41 mouse cellular contexts compared by ENCODE assay signal in the genomic region with DNA sequence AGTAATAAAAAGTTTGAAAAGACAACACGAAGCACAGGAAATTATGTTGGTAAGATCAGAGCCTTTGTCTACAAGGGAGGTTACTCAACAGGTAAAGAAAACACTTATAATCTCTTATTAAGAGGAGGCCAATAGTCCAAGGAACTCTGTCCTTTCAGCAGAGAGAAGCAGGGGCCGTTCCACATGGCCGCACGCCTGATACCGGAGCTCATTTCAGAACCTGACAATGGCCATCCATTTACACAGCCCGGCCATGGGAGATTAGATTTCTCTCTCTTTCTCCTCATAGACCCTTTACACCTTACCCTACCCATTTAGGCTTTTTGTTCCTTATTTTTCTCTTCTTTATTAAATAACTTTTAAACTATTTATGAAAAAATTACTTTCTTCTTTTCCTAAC. TPM values are rescaled to one million over a fixed set of nuclear protein-coding genes. Genes with fewer than 3 reads are reported as not detected.
DNase-seq lines count a peak whose midpoint lies in the region; ATAC-seq and TF ChIP-seq lines count a peak whose summit lies in the region.
"Had no signal": no experiment of that assay in that cellular context is flagged by ENCODE, and none has a peak within 500 bp of the region (broad histone marks: within the 10 kb centered on the region; RNA-seq: fewer than 3 reads in every experiment).

No protein-coding gene starts in this region.

- H3K9ac ChIP-seq in kidney, embryonic 15.5 days = no peak overlapping the region
- H3K9ac ChIP-seq: embryonic facial prominence, embryonic 12.5 days; hindbrain, embryonic 13.5 days; limb, embryonic 12.5 days; liver, embryonic 15.5 days; lung, embryonic 14.5 days; neural tube, embryonic 12.5 days had no signal

- no peak overlapping the region for H3K4me3 ChIP-seq in kidney, embryonic 15.5 days (replicated peaks)
- no peak overlapping the region for H3K4me3 ChIP-seq in kidney, adult 2 months (ENCODE audit: insufficient read depth, low read depth, low read length)
- H3K4me3 ChIP-seq: embryonic facial prominence, embryonic 12.5 days; hindbrain, embryonic 13.5 days; left cerebral cortex, adult 2 months; limb, embryonic 12.5 days; liver, embryonic 15.5 days; midbrain, embryonic 10.5 days; myocyte; neural tube, embryonic 12.5 days had no signal

- WGBS in kidney, embryonic 15.5 days = 51% methylated on average over 6 of the region's 6 CpGs
- WGBS in kidney, adult 2 months = 37% methylated on average over 6 of the region's 6 CpGs

- H3K9me3 ChIP-seq in kidney, embryonic 15.5 days (replicated peaks) = no peaks in the 10 kb centered on the region
- H3K9me3 ChIP-seq: embryonic facial prominence, embryonic 12.5 days; hindbrain, embryonic 13.5 days; limb, embryonic 12.5 days; liver, embryonic 15.5 days; midbrain, embryonic 10.5 days; neural tube, embryonic 12.5 days had no signal

- no peak overlapping the region for H3K27ac ChIP-seq in kidney, embryonic 15.5 days
- H3K27ac ChIP-seq in kidney, adult 2 months (ENCODE audit: insufficient read depth, low read depth, low read length) = no peak overlapping the region
- H3K27ac ChIP-seq: embryonic facial prominence, embryonic 12.5 days; hindbrain, embryonic 13.5 days; left cerebral cortex, adult 2 months; limb, embryonic 12.5 days; liver, embryonic 15.5 days; midbrain, embryonic 10.5 days; neural tube, embryonic 12.5 days; stomach, postnatal 0 days had no signal

- H3K36me3 ChIP-seq in kidney, embryonic 15.5 days = no peaks in the 10 kb centered on the region
- H3K36me3 ChIP-seq in kidney, adult 2 months (ENCODE audit: control insufficient read depth, insufficient read depth, low read length) = no peaks in the 10 kb centered on the region
- H3K36me3 ChIP-seq: embryonic facial prominence, embryonic 12.5 days; hindbrain, embryonic 13.5 days; limb, embryonic 12.5 days; liver, embryonic 15.5 days; midbrain, embryonic 10.5 days; neural tube, embryonic 12.5 days had no signal

- TF ChIP-seq POLR2A in kidney, adult 2 months (IDR thresholded peaks at IDR 0.05; ENCODE audit: low read depth, low read length) = no peak

- peaks cover 8% of the 10 kb centered on the region; the same call in 1 of the 2 replicates for H3K27me3 ChIP-seq in kidney, embryonic 15.5 days
- H3K27me3 ChIP-seq in kidney, adult 2 months (replicated peaks; ENCODE audit: control insufficient read depth, insufficient read depth, low read length) = no peaks in the 10 kb centered on the region

- no peak for TF ChIP-seq CTCF in kidney, adult 2 months (conservative IDR thresholded peaks at IDR 0.05; ENCODE audit: insufficient read depth, insufficient read length, low read depth, low read length)

- DNase-seq in kidney, adult 11 months = peak; percentile 35
- peak; percentile 60 for DNase-seq in kidney, adult 2 months
- peak; percentile 37 for DNase-seq in kidney, postnatal 10 days
- DNase-seq in retina, postnatal 1 day = peak; percentile 37
- DNase-seq in layer of hippocampus, postnatal 25 days (ENCODE audit: extremely low spot score in 1 of 2, low spot score in 1 of 2) = no peak
- no peak for DNase-seq in urinary bladder, postnatal 36 days (ENCODE audit: low spot score in 2 of 2)
- DNase-seq: adrenal gland, adult 2 months; adrenal gland, postnatal 36 days; cerebellum, adult 18-20 months; cerebellum, postnatal 25 days; gastrocnemius, postnatal 25 days; heart, adult 18-20 months; heart, postnatal 4 days; lung, embryonic 14.5 days; lung, postnatal 14 days; thymus, adult 18-20 months; thymus, postnatal 25 days had no signal

- H3K4me1 ChIP-seq in kidney, embryonic 15.5 days = 0 out of 2 replicates have a peak, but pooled peaks cover 8% of the 10 kb centered on the region
- H3K4me1 ChIP-seq in kidney, adult 2 months (ENCODE audit: control insufficient read depth, insufficient read depth, low read length) = peaks cover 4% of the 10 kb centered on the region; the same call in 1 of the 2 replicates
- H3K4me1 ChIP-seq: embryonic facial prominence, embryonic 12.5 days; limb, embryonic 12.5 days; liver, embryonic 15.5 days; neural tube, embryonic 12.5 days had no signal

- ATAC-seq in kidney, embryonic 15.5 days (replicated peaks; ENCODE audit: low FRiP score) = no peak
- ATAC-seq: activated CD4-positive, CD25-positive, alpha-beta regulatory T cell, adult 4 months; CD4-positive, CD25-positive, alpha-beta regulatory T cell, adult 4 months; forebrain, embryonic 14.5 days; intestine, embryonic 16.5 days had no signal

- H3K4me2 ChIP-seq in kidney, embryonic 15.5 days = no peak overlapping the region
- H3K4me2 ChIP-seq: embryonic facial prominence, embryonic 12.5 days; heart, embryonic 11.5 days; hindbrain, embryonic 13.5 days; limb, embryonic 12.5 days; liver, embryonic 15.5 days; lung, embryonic 14.5 days; neural tube, embryonic 12.5 days had no signal

RNA-seq across cellular contexts. Expression of a gene that starts 3.9 kb away (rescaled TPM):
- 0.87 and 1.1 TPM in 2 replicates for polyA plus RNA-seq in kidney, embryonic 15.5 days (2015; fragmentation: Nextera tagmentation; extraction: Ambion mirVana)
- 0.14 and 0.19 TPM in 2 replicates for polyA plus RNA-seq in kidney, adult 2 months (2012; rRNA removed)
- total RNA-seq in layer of hippocampus, postnatal 25 days (2021) = not detected
- total RNA-seq: adrenal gland, adult 2 months; adrenal gland, postnatal 36 days; gastrocnemius, postnatal 25 days; heart, adult 18-20 months; heart, postnatal 4 days; layer of hippocampus, adult 18-20 months; layer of hippocampus, postnatal 10 days; left cerebral cortex, adult 2 months; left cerebral cortex, postnatal 25 days; liver, adult 2 months; megakaryocyte progenitor cell, adult 5-6 weeks; midbrain, postnatal 0 days had no signal
- polyA plus RNA-seq: activated CD4-positive, CD25-positive, alpha-beta regulatory T cell, adult 4 months; adrenal gland, adult 2 months; brain, embryonic 14.5 days; CD4-positive, CD25-positive, alpha-beta regulatory T cell, adult 4 months; embryonic facial prominence, embryonic 12.5 days; forebrain, embryonic 14.5 days; heart, embryonic 11.5 days; heart, embryonic 16.5 days; hindbrain, embryonic 13.5 days; intestine, embryonic 16.5 days; limb, embryonic 12.5 days; liver, adult 2 months; liver, embryonic 15.5 days; lung, embryonic 14.5 days; midbrain, embryonic 10.5 days; midbrain, postnatal 0 days; myocyte; neural tube, embryonic 12.5 days; spleen, adult 2 months; stomach, postnatal 0 days had no signal

Comparison
In these comparisons a context has a peak if more than half of its experiments do, and no peak if none do; other contexts are left out.
1. DNase-seq: peak in kidney, adult 11 months (single experiment), kidney, adult 2 months (single experiment), kidney, postnatal 10 days (single experiment) and retina, postnatal 1 day (single experiment); none in layer of hippocampus, postnatal 25 days (0 of 2) and urinary bladder, postnatal 36 days (0 of 2).